In the genomic region with DNA sequence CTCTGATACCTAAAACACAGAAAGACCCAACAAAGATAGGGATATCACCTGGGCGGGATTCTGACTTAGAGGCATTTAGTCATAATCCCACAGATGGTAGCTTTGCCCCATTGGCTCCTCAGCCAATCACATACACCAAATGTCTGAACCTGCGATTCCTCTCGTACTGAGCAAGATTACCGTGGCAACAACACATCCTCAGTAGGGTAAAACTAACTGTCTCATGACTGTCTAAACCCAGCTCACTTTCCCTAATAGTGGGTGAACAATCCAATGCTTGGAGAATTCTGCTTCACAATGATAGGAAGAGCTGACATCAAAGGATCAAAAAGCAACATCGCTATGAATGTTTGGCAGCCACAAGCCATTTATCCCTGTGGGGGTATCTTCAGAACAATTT, we compare ENCODE assay signal across 8 mouse cellular contexts.
A peak's percentile ranks its signal among the peaks of the same experiment; 100 is the strongest.
DNase-seq lines count a peak whose midpoint lies in the region; ATAC-seq and TF ChIP-seq lines count a peak whose summit lies in the region.

No protein-coding gene starts in this region.

- H3K27ac ChIP-seq in midbrain, embryonic 16.5 days (ENCODE audit: low read length), result no peak overlapping the region

- 83% methylated on average over 5 of the region's 5 CpGs for WGBS in midbrain, embryonic 16.5 days

- H3K4me1 ChIP-seq in midbrain, embryonic 16.5 days (ENCODE audit: control insufficient read depth, insufficient read depth, low read length), result no peaks in the 10 kb centered on the region

- no peaks in the 10 kb centered on the region for H3K36me3 ChIP-seq in midbrain, embryonic 16.5 days (ENCODE audit: control insufficient read depth, insufficient read depth, low read length)

- TF ChIP-seq POLR2A in brain, embryonic 14.5 days (IDR thresholded peaks at IDR 0.05; ENCODE audit: borderline replicate concordance, extremely low read depth, insufficient read depth, insufficient read length, poor library complexity, severe bottlenecking), result no peak

- no peak overlapping the region for H3K9ac ChIP-seq in midbrain, embryonic 16.5 days (ENCODE audit: low read depth, low read length)

- no peak for TF ChIP-seq CTCF in brain, embryonic 14.5 days (IDR thresholded peaks at IDR 0.05; ENCODE audit: borderline replicate concordance, extremely low read depth, insufficient read depth, insufficient read length)

- H3K4me2 ChIP-seq in midbrain, embryonic 16.5 days (ENCODE audit: low read length), result no peak overlapping the region

- no peaks in the 10 kb centered on the region for H3K27me3 ChIP-seq in midbrain, embryonic 16.5 days (ENCODE audit: control insufficient read depth, insufficient read depth, low read depth, low read length)

- H3K9me3 ChIP-seq in midbrain, embryonic 16.5 days (replicated peaks; ENCODE audit: control insufficient read depth, low read length, poor library complexity, severe bottlenecking), result no peaks in the 10 kb centered on the region

- ATAC-seq in granulocyte monocyte progenitor cell, adult 5-6 weeks (replicated peaks; ENCODE audit: poor library complexity, severe bottlenecking), result peak; percentile 69; the same call in 1 of the 2 replicates
- ATAC-seq in midbrain, embryonic 16.5 days, result peak; percentile 95

- H3K4me3 ChIP-seq in midbrain, embryonic 16.5 days (ENCODE audit: low read depth, low read length), result no peak overlapping the region

- peak; percentile 17 to 21 for DNase-seq in cerebellum, postnatal 14 days
- no peak for DNase-seq in cerebellum, adult 11-12 months
- peak; percentile 96 for DNase-seq in 416B (ENCODE audit: low read depth)
- peak; percentile 92 for DNase-seq in brain, embryonic 14.5 days (ENCODE audit: low read depth)
- peak; percentile 3 to 8 for DNase-seq in kidney, postnatal 4 days
- DNase-seq in layer of hippocampus, adult 11-12 months (ENCODE audit: low spot score), result no peak

Comparison
In these comparisons a context has a peak if more than half of its experiments do, and no peak if none do; other contexts are left out.
1. DNase-seq: peak in cerebellum, postnatal 14 days (2 of 2), 416B (single experiment), brain, embryonic 14.5 days (single experiment) and kidney, postnatal 4 days (2 of 2); none in cerebellum, adult 11-12 months (single experiment) and layer of hippocampus, adult 11-12 months (single experiment).